Mouse (Mus musculus) bone marrow macrophage, adult 2 months (primary cell): ENCODE results near the gene Plgrkt.

Source experiments
- CTCF ChIP-seq: IDR thresholded peaks from 2 replicates; pipeline ENCODE4 v1.5.1; 2012; ENCODE audit warnings: low read depth, mild to moderate bottlenecking, low read length, moderate library complexity
- POLR2A ChIP-seq: IDR thresholded peaks from 2 replicates; pipeline ENCODE4 v1.6.1; 2012; ENCODE audit warnings: mild to moderate bottlenecking, low read depth, low read length, borderline replicate concordance

DNA sequence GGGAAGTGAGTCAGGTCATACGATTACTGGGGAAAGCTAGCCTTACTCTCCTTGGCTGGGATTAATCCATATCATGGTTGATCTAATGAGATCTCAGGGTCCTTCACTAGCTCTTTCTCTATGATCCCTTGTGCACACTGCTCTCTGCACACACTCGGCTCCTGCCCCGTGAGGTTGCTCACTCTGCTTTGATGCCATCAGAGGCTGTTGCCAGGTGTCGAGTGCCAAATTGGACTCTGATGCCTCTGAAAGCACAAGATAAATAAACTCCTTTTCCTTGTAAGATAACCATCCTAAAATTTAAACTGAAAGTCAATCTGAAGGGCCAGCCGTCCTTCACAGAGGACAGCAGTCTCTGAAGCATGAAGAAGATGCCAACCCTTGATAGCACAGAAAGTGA is 23.3 kb upstream of the Plgrkt start:
- TF ChIP-seq CTCF (no peak), POLR2A (no peak)
